Mouse (Mus musculus) C2C12 (cell line): Measurements from ENCODE around the gene Zfp385c.

ENCODE experiments used
- CTCF ChIP-seq: IDR thresholded peaks from one replicate; pipeline ENCODE4 v1.5.1; 2011; ENCODE audit not compliant: control insufficient read depth, insufficient read depth, insufficient read length
- MYOD1 ChIP-seq: IDR thresholded peaks from one replicate; pipeline ENCODE4 v1.6.1; 2011; ENCODE audit warnings: low read depth; ENCODE audit not compliant: control insufficient read depth, insufficient read length
- MYOG ChIP-seq: IDR thresholded peaks from one replicate; pipeline ENCODE4 v1.6.1; 2011; ENCODE audit not compliant: control insufficient read depth, insufficient read length; ENCODE audit errors: extremely low read depth

- TF ChIP-seq CTCF, result no peak
- TF ChIP-seq MYOD1, result no peak
- no peak for TF ChIP-seq MYOG
Observed at GRCm38 (mm10) chr11:100643612-100644575, 48.4 kb downstream of the Zfp385c start.
